Mouse (Mus musculus) neural tube, embryonic 12.5 days (tissue): Measurements from ENCODE around the gene Rapgef3. TPM values are rescaled to one million over a fixed set of nuclear protein-coding genes. Genes with fewer than 3 reads are reported as not detected.

Experiments used
- ATAC-seq: fragments of 200-750 bp; cut with Nextera tagmentation; 2 replicates; pipeline ENCODE4 v1.8.0; 2017; ENCODE audit warnings: low read depth, mild to moderate bottlenecking, moderate TSS enrichment, moderate library complexity; ENCODE audit not compliant: low FRiP score
- H3K27ac ChIP-seq: fragments of 300-500 bp; sonication (generic); 2 replicates; pipeline ENCODE4 v1.5.1; 2016
- H3K27me3 ChIP-seq: fragments of 300-500 bp; sonication (generic); replicated peaks from 2 replicates; pipeline ENCODE4 v1.6.1; 2016; ENCODE audit warnings: mild to moderate bottlenecking
- H3K36me3 ChIP-seq: fragments of 300-500 bp; sonication (generic); 2 replicates; pipeline ENCODE4 v1.6.1; 2016; ENCODE audit warnings: mild to moderate bottlenecking
- H3K4me1 ChIP-seq: fragments of 300-500 bp; sonication (generic); 2 replicates; pipeline ENCODE4 v1.6.1; 2016
- H3K4me2 ChIP-seq: fragments of 300-500 bp; sonication (generic); replicated peaks from 2 replicates; pipeline ENCODE4 v1.6.1; 2016; ENCODE audit warnings: mild to moderate bottlenecking
- H3K4me3 ChIP-seq: fragments of 300-500 bp; sonication (generic); 2 replicates; pipeline ENCODE4 v1.5.1; 2016
- H3K9ac ChIP-seq: fragments of 300-500 bp; sonication (generic); 2 replicates; pipeline ENCODE4 v1.6.1; 2016; ENCODE audit warnings: mild to moderate bottlenecking
- H3K9me3 ChIP-seq: fragments of 300-500 bp; sonication (generic); 2 replicates; pipeline ENCODE4 v1.6.1; 2016; ENCODE audit warnings: mild to moderate bottlenecking
- WGBS: fragments of 180-500 bp; shearing (Covaris S2); methylation state at CpG from one replicate; pipeline ENCODE4 v1.1.7; 2016; 5-methylcytosine and 5-hydroxymethylcytosine counted together
- polyA plus RNA-seq: library from polyadenylated mRNA; unstranded; fragments of >200 nt; fragmentation: Nextera tagmentation; extraction: Ambion mirVana; gene quantifications from 2 replicates; pipeline ENCODE4 v1.2.1, GENCODE M21; 2016

The Rapgef3 gene
- polyA plus RNA-seq, 1 experiment from 2014 or later, result 11.9 TPM

GRCm38 (mm10) chr15:97723536-97724345 lies 44.0 kb downstream of the Rapgef3 start:
- no peak for ATAC-seq
- 85% methylated on average over 6 of the region's 6 CpGs for WGBS
- Histone ChIP-seq H3K27me3 (no peaks in the 10 kb centered on the region), H3K4me3 (no peak overlapping the region), H3K9ac (no peak overlapping the region), H3K4me2 (no peak overlapping the region), H3K4me1 (no peaks in the 10 kb centered on the region), H3K9me3 (no peaks in the 10 kb centered on the region), H3K36me3 (no peaks in the 10 kb centered on the region), H3K27ac (no peak overlapping the region)

GRCm38 (mm10) chr15:97721008-97721701 lies 46.6 kb downstream of the Rapgef3 start:
- no peak overlapping the region for H3K27ac ChIP-seq
- no peak overlapping the region for H3K9ac ChIP-seq
- H3K4me2 ChIP-seq, result no peak overlapping the region
- no peak for ATAC-seq
- H3K9me3 ChIP-seq, result no peaks in the 10 kb centered on the region
- no peaks in the 10 kb centered on the region for H3K36me3 ChIP-seq
- WGBS, result 66% methylated on average over 15 of the region's 15 CpGs
- H3K4me3 ChIP-seq, result no peak overlapping the region
- H3K27me3 ChIP-seq, result peaks cover 3% of the 10 kb centered on the region; the same call in 1 of the 2 replicates
- no peaks in the 10 kb centered on the region for H3K4me1 ChIP-seq

GRCm38 (mm10) chr15:97720026-97720675 lies 47.6 kb downstream of the Rapgef3 start:
- Histone ChIP-seq H3K36me3 (no peaks in the 10 kb centered on the region), H3K27me3 (peaks cover 3% of the 10 kb centered on the region; the same call in 1 of the 2 replicates), H3K4me1 (no peaks in the 10 kb centered on the region), H3K9me3 (no peaks in the 10 kb centered on the region), H3K4me2 (no peak overlapping the region), H3K4me3 (no peak overlapping the region), H3K9ac (no peak overlapping the region), H3K27ac (no peak overlapping the region)
- no peak for ATAC-seq
- WGBS, result 74% methylated on average over 12 of the region's 12 CpGs

- H3K27me3 ChIP-seq, result peaks cover 3% of the 10 kb centered on the region; the same call in 1 of the 2 replicates
- no peak overlapping the region for H3K4me3 ChIP-seq
- no peaks in the 10 kb centered on the region for H3K36me3 ChIP-seq
- no peaks in the 10 kb centered on the region for H3K4me1 ChIP-seq
- no peaks in the 10 kb centered on the region for H3K9me3 ChIP-seq
- no peak for ATAC-seq
- no peak overlapping the region for H3K27ac ChIP-seq
- no peak overlapping the region for H3K4me2 ChIP-seq
- 95% methylated on average over 12 of the region's 12 CpGs for WGBS
- no peak overlapping the region for H3K9ac ChIP-seq
Observed at GRCm38 (mm10) chr15:97719494-97719893, 48.3 kb downstream of the Rapgef3 start.

GRCm38 (mm10) chr15:97718535-97719155 lies 49.1 kb downstream of the Rapgef3 start:
- Histone ChIP-seq H3K4me2 (no peak overlapping the region), H3K4me3 (no peak overlapping the region), H3K4me1 (no peaks in the 10 kb centered on the region), H3K27ac (no peak overlapping the region), H3K9ac (no peak overlapping the region), H3K27me3 (peaks cover 3% of the 10 kb centered on the region; the same call in 1 of the 2 replicates), H3K9me3 (no peaks in the 10 kb centered on the region), H3K36me3 (no peaks in the 10 kb centered on the region)
- ATAC-seq, result no peak
- WGBS, result 88% methylated on average over 8 of the region's 8 CpGs

- 31% methylated on average over 12 of the region's 12 CpGs for WGBS
- Histone ChIP-seq H3K27me3 (peaks cover 3% of the 10 kb centered on the region; the same call in 1 of the 2 replicates), H3K4me2 (no peak overlapping the region), H3K4me3 (no peak overlapping the region), H3K36me3 (no peaks in the 10 kb centered on the region), H3K9me3 (no peaks in the 10 kb centered on the region), H3K9ac (no peak overlapping the region), H3K27ac (no peak overlapping the region), H3K4me1 (no peaks in the 10 kb centered on the region)
- ATAC-seq, result no peak
Observed at GRCm38 (mm10) chr15:97717861-97718534, 49.8 kb downstream of the Rapgef3 start.

- H3K9ac ChIP-seq, result no peak overlapping the region
- H3K4me2 ChIP-seq, result no peak overlapping the region
- ATAC-seq, result no peak
- no peak overlapping the region for H3K4me3 ChIP-seq
- peaks cover 3% of the 10 kb centered on the region; the same call in 1 of the 2 replicates for H3K27me3 ChIP-seq
- WGBS, result 94% methylated on average over 11 of the region's 11 CpGs
- H3K27ac ChIP-seq, result no peak overlapping the region
- H3K4me1 ChIP-seq, result no peaks in the 10 kb centered on the region
- no peaks in the 10 kb centered on the region for H3K9me3 ChIP-seq
- H3K36me3 ChIP-seq, result no peaks in the 10 kb centered on the region
Observed at GRCm38 (mm10) chr15:97716782-97717181, 51.0 kb downstream of the Rapgef3 start.

GRCm38 (mm10) chr15:97715734-97716133 lies 52.0 kb downstream of the Rapgef3 start:
- no peaks in the 10 kb centered on the region for H3K9me3 ChIP-seq
- H3K4me3 ChIP-seq, result no peak overlapping the region
- peaks cover 3% of the 10 kb centered on the region; the same call in 1 of the 2 replicates for H3K27me3 ChIP-seq
- H3K4me2 ChIP-seq, result no peak overlapping the region
- WGBS, result 94% methylated on average over 1 of the region's 1 CpGs
- no peak overlapping the region for H3K27ac ChIP-seq
- H3K9ac ChIP-seq, result no peak overlapping the region
- H3K36me3 ChIP-seq, result no peaks in the 10 kb centered on the region
- no peak for ATAC-seq
- no peaks in the 10 kb centered on the region for H3K4me1 ChIP-seq

- Histone ChIP-seq H3K9ac (no peak overlapping the region), H3K9me3 (no peaks in the 10 kb centered on the region), H3K36me3 (no peaks in the 10 kb centered on the region), H3K4me2 (no peak overlapping the region), H3K4me3 (no peak overlapping the region), H3K27ac (no peak overlapping the region), H3K27me3 (peaks cover 3% of the 10 kb centered on the region; the same call in 1 of the 2 replicates), H3K4me1 (no peaks in the 10 kb centered on the region)
- no peak for ATAC-seq
- WGBS, result 91% methylated on average over 8 of the region's 8 CpGs
Observed at GRCm38 (mm10) chr15:97715083-97715482, 52.7 kb downstream of the Rapgef3 start.

- Histone ChIP-seq H3K27me3 (no peaks in the 10 kb centered on the region), H3K4me3 (no peak overlapping the region), H3K9ac (no peak overlapping the region), H3K4me2 (no peak overlapping the region), H3K27ac (no peak overlapping the region), H3K9me3 (no peaks in the 10 kb centered on the region), H3K4me1 (no peaks in the 10 kb centered on the region), H3K36me3 (no peaks in the 10 kb centered on the region)
- 65% methylated on average over 6 of the region's 6 CpGs for WGBS
- ATAC-seq, result no peak
Observed at GRCm38 (mm10) chr15:97712546-97712945, 55.2 kb downstream of the Rapgef3 start.

- Histone ChIP-seq H3K27me3 (no peaks in the 10 kb centered on the region), H3K9ac (no peak overlapping the region), H3K4me1 (0 out of 2 replicates have a peak, but pooled peaks cover 4% of the 10 kb centered on the region), H3K4me3 (no peak overlapping the region), H3K36me3 (no peaks in the 10 kb centered on the region), H3K27ac (no peak overlapping the region), H3K4me2 (no peak overlapping the region), H3K9me3 (no peaks in the 10 kb centered on the region)
- no peak for ATAC-seq
- 73% methylated on average over 6 of the region's 6 CpGs for WGBS
Observed at GRCm38 (mm10) chr15:97710906-97711305, 56.9 kb downstream of the Rapgef3 start.
